Comparison of ENCODE assay signal across 14 mouse cellular contexts in genomic region chr4:123448015-123448414, GRCm38 (mm10).
"Had no signal": no experiment of that assay in that cellular context is flagged by ENCODE, and none has a peak within 500 bp of the region (broad histone marks: within the 10 kb centered on the region; RNA-seq: fewer than 3 reads in every experiment).

No protein-coding gene starts in this region.

- DNase-seq: kidney, postnatal 14 days; layer of hippocampus, adult 9-11 months; liver; liver, embryonic 13.5 days; lung, adult 2 months; lung, postnatal 14 days; lung, postnatal 4 days; midbrain, embryonic 14.5 days; thymus, adult 2 months; thymus, postnatal 14 days; thymus, postnatal 4 days had no signal

- H3K27ac ChIP-seq: layer of hippocampus, adult 2 months; limb, embryonic 10.5 days; limb, embryonic 13.5 days; liver, embryonic 13.5 days had no signal

- H3K4me3 ChIP-seq: layer of hippocampus, adult 2 months; limb, embryonic 10.5 days; limb, embryonic 13.5 days; liver, embryonic 13.5 days had no signal

- H3K4me1 ChIP-seq: limb, embryonic 10.5 days; limb, embryonic 13.5 days had no signal
